Comparison of ENCODE assay signal across 1 mouse cellular context in the genomic region with DNA sequence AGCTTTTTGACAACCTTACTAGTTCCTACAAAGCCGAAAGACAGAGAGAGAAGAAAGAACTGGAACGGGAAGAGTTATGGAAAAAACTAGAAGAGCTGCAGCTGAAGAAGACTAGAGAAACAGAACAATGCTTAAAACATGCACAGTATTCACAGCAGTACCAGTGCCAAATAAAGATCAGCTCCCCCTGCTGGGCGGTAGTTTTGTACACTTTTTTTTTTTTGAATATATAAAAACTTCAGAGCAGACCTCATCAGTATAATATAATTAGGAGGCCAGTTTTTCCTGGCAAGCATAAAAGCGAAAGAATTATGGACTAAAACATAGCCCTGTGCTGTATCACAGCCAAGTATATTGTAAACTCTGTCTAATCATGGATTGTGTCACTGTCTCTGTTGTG. TPM values are rescaled to one million over a fixed set of nuclear protein-coding genes. Genes with fewer than 3 reads are reported as not detected.
"Had no signal": no experiment of that assay in that cellular context is flagged by ENCODE, and none has a peak within 500 bp of the region (broad histone marks: within the 10 kb centered on the region; RNA-seq: fewer than 3 reads in every experiment).

No protein-coding gene starts in this region.

RNA-seq across cellular contexts. Expression of gene Zfp991, which starts 28.0 kb away (rescaled TPM):
- polyA plus RNA-seq: liver, adult 2 months had no signal
